Mouse (Mus musculus) CH12.LX (cell line): ENCODE measurements around the gene Fgfr2.

ENCODE experiments used
- CHD1 ChIP-seq: IDR thresholded peaks from 2 replicates; pipeline ENCODE4 v1.6.1; 2012; ENCODE audit warnings: low read depth, low read length, improper control_type of control experiment, inconsistent platforms
- CTCF ChIP-seq, 2 experiments: IDR thresholded peaks in 1 of 2; conservative IDR thresholded peaks in 1 of 2; 2 replicates each; pipeline ENCODE4 v1.5.1; 2011 to 2012; ENCODE audit warnings: low read depth in 2 of 2, low read length in 2 of 2, improper control_type of control experiment in 1 of 2, inconsistent platforms in 1 of 2, mild to moderate bottlenecking in 1 of 2, moderate library complexity in 1 of 2
- ELF1 ChIP-seq: IDR thresholded peaks from 2 replicates; pipeline ENCODE4 v1.6.1; 2014; ENCODE audit warnings: low read depth, mild to moderate bottlenecking, inconsistent platforms, low read length, improper control_type of control experiment
- EP300 ChIP-seq: IDR thresholded peaks from 2 replicates; pipeline ENCODE4 v1.6.1; 2011; ENCODE audit warnings: low read length, improper control_type of control experiment
- GABPA ChIP-seq: IDR thresholded peaks from 2 replicates; pipeline ENCODE4 v1.6.1; 2012; ENCODE audit warnings: low read depth, low read length, improper control_type of control experiment, inconsistent platforms; ENCODE audit not compliant: insufficient replicate concordance
- MEF2A ChIP-seq: IDR thresholded peaks from 2 replicates; pipeline ENCODE4 v1.6.1; 2014; ENCODE audit warnings: low read depth, mild to moderate bottlenecking, inconsistent platforms, low read length, improper control_type of control experiment, borderline replicate concordance
- MXI1 ChIP-seq: IDR thresholded peaks from 2 replicates; pipeline ENCODE4 v1.6.1; 2011; ENCODE audit warnings: mild to moderate bottlenecking, low read depth, low read length, improper control_type of control experiment
- NRF1 ChIP-seq: IDR thresholded peaks from 2 replicates; pipeline ENCODE4 v1.6.1; 2014; ENCODE audit warnings: low read depth, mild to moderate bottlenecking, inconsistent platforms, low read length, improper control_type of control experiment, moderate library complexity
- POLR2A ChIP-seq: IDR thresholded peaks from 2 replicates; pipeline ENCODE4 v1.6.1; 2011; ENCODE audit warnings: low read depth, mild to moderate bottlenecking, improper control_type of control experiment, low read length
- TBP ChIP-seq: conservative IDR thresholded peaks from 2 replicates; pipeline ENCODE4 v1.6.1; 2011; ENCODE audit warnings: low read depth, low read length, improper control_type of control experiment
- TCF12 ChIP-seq: IDR thresholded peaks from 2 replicates; pipeline ENCODE4 v1.6.1; 2014; ENCODE audit warnings: low read depth, mild to moderate bottlenecking, inconsistent platforms, low read length, improper control_type of control experiment
- USF1 ChIP-seq: IDR thresholded peaks from 2 replicates; pipeline ENCODE4 v1.6.1; 2014; ENCODE audit warnings: low read depth, mild to moderate bottlenecking, inconsistent platforms, low read length, improper control_type of control experiment

GRCm38 (mm10) chr7:132722401-132723370 is 400.5 kb downstream of the Fgfr2 start:
- TF ChIP-seq CTCF (conservative IDR thresholded peaks at IDR 0.05 in 1 of 2, IDR thresholded peaks at IDR 0.05 in 1 of 2; ENCODE audit: low read depth in 2 of 2, low read length in 2 of 2) (no peak), POLR2A (no peak), CHD1 (no peak), MEF2A (no peak), ELF1 (no peak), TBP (no peak), EP300 (no peak), USF1 (no peak), NRF1 (no peak), TCF12 (no peak), GABPA (no peak), MXI1 (no peak)
